Mouse (Mus musculus) limb, embryonic 14.5 days (tissue): ENCODE data around the gene C8g. TPM values are rescaled to one million over a fixed set of nuclear protein-coding genes. Genes with fewer than 3 reads are reported as not detected.

ENCODE experiments used
- ATAC-seq: fragments of 200-750 bp; cut with Nextera tagmentation; 2 replicates; pipeline ENCODE4 v1.8.0; 2017; ENCODE audit warnings: low read depth, moderate number of reproducible peaks, moderate TSS enrichment; ENCODE audit not compliant: low FRiP score
- DNase-seq: peaks from one replicate; pipeline ENCODE4 v3.0.0-alpha.2; 2015; ENCODE audit warnings: low spot score
- H3K27ac ChIP-seq: fragments of 300-500 bp; sonication (generic); replicated peaks from 2 replicates; pipeline ENCODE4 v1.5.1; 2014; ENCODE audit warnings: low read depth, mild to moderate bottlenecking, low read length, moderate library complexity, mixed read lengths
- H3K27me3 ChIP-seq: fragments of 300-500 bp; sonication (generic); 2 replicates; pipeline ENCODE4 v1.6.1; 2014; ENCODE audit warnings: low read length, mixed read lengths; ENCODE audit not compliant: control insufficient read depth, insufficient read depth
- H3K36me3 ChIP-seq: fragments of 300-500 bp; sonication (generic); 2 replicates; pipeline ENCODE4 v1.6.1; 2014; ENCODE audit warnings: mild to moderate bottlenecking, low read length, moderate library complexity, mixed read lengths; ENCODE audit not compliant: control insufficient read depth, insufficient read depth
- H3K4me1 ChIP-seq: fragments of 300-500 bp; sonication (generic); 2 replicates; pipeline ENCODE4 v1.6.1; 2014; ENCODE audit warnings: antibody characterized with exemption, low read length, mixed read lengths; ENCODE audit not compliant: control insufficient read depth, insufficient read depth
- H3K4me2 ChIP-seq: fragments of 300-500 bp; sonication (generic); replicated peaks from 2 replicates; pipeline ENCODE4 v1.6.1; 2014; ENCODE audit warnings: low read depth, mild to moderate bottlenecking, low read length, moderate library complexity; ENCODE audit not compliant: severe bottlenecking
- H3K4me3 ChIP-seq: fragments of 300-500 bp; sonication (generic); replicated peaks from 2 replicates; pipeline ENCODE4 v1.5.1; 2014; ENCODE audit warnings: low read length
- H3K9ac ChIP-seq: fragments of 300-500 bp; sonication (generic); 2 replicates; pipeline ENCODE4 v1.6.1; 2014; ENCODE audit warnings: mild to moderate bottlenecking, low read depth, low read length, moderate library complexity; ENCODE audit not compliant: severe bottlenecking
- H3K9me3 ChIP-seq: fragments of 300-500 bp; sonication (generic); 2 replicates; pipeline ENCODE4 v1.6.1; 2016; ENCODE audit warnings: low read length; ENCODE audit not compliant: control insufficient read depth
- POLR2A ChIP-seq: fragments of 200-500 bp; IDR thresholded peaks from 2 replicates; pipeline ENCODE4 v1.8.0; 2012; ENCODE audit warnings: inconsistent platforms, mild to moderate bottlenecking, moderate library complexity, borderline replicate concordance; ENCODE audit not compliant: insufficient read depth, insufficient read length; ENCODE audit errors: extremely low read depth
- WGBS: fragments of 180-500 bp; shearing (Covaris S2); extraction: QIAGEN DNeasy Blood & Tissue Kit; methylation state at CpG from one replicate; pipeline ENCODE4 v1.1.7; 2014; 5-methylcytosine and 5-hydroxymethylcytosine counted together
- polyA plus RNA-seq, 2 experiments: library from polyadenylated mRNA; depleted of rRNA in 1 of 2; stranded (reverse) in 1 of 2; unstranded in 1 of 2; fragments of >200 nt; fragmentation: Nextera tagmentation in 1 of 2; extraction: Ambion mirVana in 1 of 2; gene quantifications; 2 replicates each; pipeline versions ENCODE4 v1.2.1 to v1.2.3; 2012 to 2014

Gene C8g
- polyA plus RNA-seq, 2 experiments: 4.2 to 4.4 TPM

- 71% methylated on average over 8 of the region's 8 CpGs for WGBS
- ATAC-seq: no peak
- Histone ChIP-seq H3K36me3 (peaks cover 3% of the 10 kb centered on the region; the same call in 1 of the 2 replicates), H3K27me3 (no peaks in the 10 kb centered on the region), H3K9ac (no peak overlapping the region), H3K4me3 (no peak overlapping the region), H3K4me1 (no peaks in the 10 kb centered on the region), H3K27ac (no peak overlapping the region), H3K4me2 (no peak overlapping the region), H3K9me3 (no peaks in the 10 kb centered on the region)
- TF ChIP-seq POLR2A: no peak
- no peak for DNase-seq
Measured at GRCm38 (mm10) chr2:25450853-25451647, 50.5 kb downstream of the C8g start.

Other genes starting within 250 kb of the C8g start
Only the 30 nearest of the 36 such genes appear.
- 0.09 TPM in 1 of 2 replicates, not detected in the other for gene Lrrc26, start 211.8 kb downstream of the C8g start, polyA plus RNA-seq (2012; rRNA removed)
- 0.15 TPM in 1 of 2 replicates, not detected in the other for gene Lrrc26, start 211.8 kb downstream of the C8g start, polyA plus RNA-seq (2014; fragmentation: Nextera tagmentation; extraction: Ambion mirVana)
- gene Grin1, start 182.5 kb downstream of the C8g start, polyA plus RNA-seq (2012; rRNA removed): 0.34 and 0.42 TPM in 2 replicates
- 0.43 and 1.3 TPM in 2 replicates for gene Grin1, start 182.5 kb downstream of the C8g start, polyA plus RNA-seq (2014; fragmentation: Nextera tagmentation; extraction: Ambion mirVana)
- gene Man1b1, start 169.4 kb downstream of the C8g start, polyA plus RNA-seq (2012; rRNA removed): 34.8 and 35.3 TPM in 2 replicates
- gene Man1b1, start 169.4 kb downstream of the C8g start, polyA plus RNA-seq (2014; fragmentation: Nextera tagmentation; extraction: Ambion mirVana): 70.2 and 83.5 TPM in 2 replicates
- gene Dpp7, start 145.4 kb downstream of the C8g start, polyA plus RNA-seq (2012; rRNA removed): 43.6 and 50.6 TPM in 2 replicates
- gene Dpp7, start 145.4 kb downstream of the C8g start, polyA plus RNA-seq (2014; fragmentation: Nextera tagmentation; extraction: Ambion mirVana): 24.7 and 25.8 TPM in 2 replicates
- gene Uap1l1, start 136.0 kb downstream of the C8g start, polyA plus RNA-seq (2012; rRNA removed): 8.2 and 10.7 TPM in 2 replicates
- 15.8 and 17.6 TPM in 2 replicates for gene Uap1l1, start 136.0 kb downstream of the C8g start, polyA plus RNA-seq (2014; fragmentation: Nextera tagmentation; extraction: Ambion mirVana)
- 42.5 and 59.7 TPM in 2 replicates for gene Sapcd2, start 129.4 kb downstream of the C8g start, polyA plus RNA-seq (2012; rRNA removed)
- gene Sapcd2, start 129.4 kb downstream of the C8g start, polyA plus RNA-seq (2014; fragmentation: Nextera tagmentation; extraction: Ambion mirVana): 33.1 and 35.9 TPM in 2 replicates
- 3.3 and 3.9 TPM in 2 replicates for gene Entpd2, start 105.8 kb downstream of the C8g start, polyA plus RNA-seq (2012; rRNA removed)
- 2.1 and 2.6 TPM in 2 replicates for gene Entpd2, start 105.8 kb downstream of the C8g start, polyA plus RNA-seq (2014; fragmentation: Nextera tagmentation; extraction: Ambion mirVana)
- 76.2 TPM in 2 replicates for gene Npdc1, start 102.4 kb downstream of the C8g start, polyA plus RNA-seq (2012; rRNA removed)
- 38.9 and 42.9 TPM in 2 replicates for gene Npdc1, start 102.4 kb downstream of the C8g start, polyA plus RNA-seq (2014; fragmentation: Nextera tagmentation; extraction: Ambion mirVana)
- gene Fut7, start 78.5 kb downstream of the C8g start, polyA plus RNA-seq (2012; rRNA removed): 0.05 and 0.11 TPM in 2 replicates
- gene Fut7, start 78.5 kb downstream of the C8g start, polyA plus RNA-seq (2014; fragmentation: Nextera tagmentation; extraction: Ambion mirVana): not detected in 2 replicates
- gene Abca2, start 73.0 kb downstream of the C8g start, polyA plus RNA-seq (2012; rRNA removed): 15.3 and 17.4 TPM in 2 replicates
- gene Abca2, start 73.0 kb downstream of the C8g start, polyA plus RNA-seq (2014; fragmentation: Nextera tagmentation; extraction: Ambion mirVana): 5.9 and 7.4 TPM in 2 replicates
- gene Clic3, start 44.9 kb downstream of the C8g start, polyA plus RNA-seq (2012; rRNA removed): 7.7 and 10.9 TPM in 2 replicates
- gene Clic3, start 44.9 kb downstream of the C8g start, polyA plus RNA-seq (2014; fragmentation: Nextera tagmentation; extraction: Ambion mirVana): 13.4 and 22.5 TPM in 2 replicates
- 65.6 and 71.0 TPM in 2 replicates for gene Paxx, start 40.6 kb downstream of the C8g start, polyA plus RNA-seq (2012; rRNA removed)
- gene Paxx, start 40.6 kb downstream of the C8g start, polyA plus RNA-seq (2014; fragmentation: Nextera tagmentation; extraction: Ambion mirVana): 34.0 and 44.9 TPM in 2 replicates
- 0.87 and 2.4 TPM in 2 replicates for gene Ptgds, start 31.7 kb downstream of the C8g start, polyA plus RNA-seq (2012; rRNA removed)
- 4.0 and 4.1 TPM in 2 replicates for gene Ptgds, start 31.7 kb downstream of the C8g start, polyA plus RNA-seq (2014; fragmentation: Nextera tagmentation; extraction: Ambion mirVana)
- not detected in 2 replicates for gene Lcn12, start 7.8 kb downstream of the C8g start, polyA plus RNA-seq (2012; rRNA removed)
- not detected in 2 replicates for gene Lcn12, start 7.8 kb downstream of the C8g start, polyA plus RNA-seq (2014; fragmentation: Nextera tagmentation; extraction: Ambion mirVana)
- 46.2 and 49.2 TPM in 2 replicates for gene Fbxw5, start 969 bp downstream of the C8g start, polyA plus RNA-seq (2012; rRNA removed)
- 70.0 and 76.9 TPM in 2 replicates for gene Fbxw5, start 969 bp downstream of the C8g start, polyA plus RNA-seq (2014; fragmentation: Nextera tagmentation; extraction: Ambion mirVana)
- gene Traf2, start 45.2 kb upstream of the C8g start, polyA plus RNA-seq (2012; rRNA removed): 18.0 and 18.9 TPM in 2 replicates
- 29.2 and 35.6 TPM in 2 replicates for gene Traf2, start 45.2 kb upstream of the C8g start, polyA plus RNA-seq (2014; fragmentation: Nextera tagmentation; extraction: Ambion mirVana)
- 116 and 174 TPM in 2 replicates for gene Edf1, start 56.1 kb upstream of the C8g start, polyA plus RNA-seq (2012; rRNA removed)
- gene Edf1, start 56.1 kb upstream of the C8g start, polyA plus RNA-seq (2014; fragmentation: Nextera tagmentation; extraction: Ambion mirVana): 325 and 331 TPM in 2 replicates
- gene Mamdc4, start 73.1 kb upstream of the C8g start, polyA plus RNA-seq (2012; rRNA removed): 10.9 and 15.0 TPM in 2 replicates
- 1.4 and 1.8 TPM in 2 replicates for gene Mamdc4, start 73.1 kb upstream of the C8g start, polyA plus RNA-seq (2014; fragmentation: Nextera tagmentation; extraction: Ambion mirVana)
- 137 and 139 TPM in 2 replicates for gene Phpt1, start 73.5 kb upstream of the C8g start, polyA plus RNA-seq (2012; rRNA removed)
- gene Phpt1, start 73.5 kb upstream of the C8g start, polyA plus RNA-seq (2014; fragmentation: Nextera tagmentation; extraction: Ambion mirVana): 167 and 176 TPM in 2 replicates
- 2.5 and 3.5 TPM in 2 replicates for gene Ajm1, start 80.0 kb upstream of the C8g start, polyA plus RNA-seq (2012; rRNA removed)
- 0.18 and 0.19 TPM in 2 replicates for gene Ajm1, start 80.0 kb upstream of the C8g start, polyA plus RNA-seq (2014; fragmentation: Nextera tagmentation; extraction: Ambion mirVana)
- gene Rabl6, start 106.8 kb upstream of the C8g start, polyA plus RNA-seq (2012; rRNA removed): 99.4 and 110 TPM in 2 replicates
- gene Rabl6, start 106.8 kb upstream of the C8g start, polyA plus RNA-seq (2014; fragmentation: Nextera tagmentation; extraction: Ambion mirVana): 74.8 and 80.7 TPM in 2 replicates
- 0.03 TPM in 2 replicates for gene Ccdc183, start 116.0 kb upstream of the C8g start, polyA plus RNA-seq (2012; rRNA removed)
- gene Ccdc183, start 116.0 kb upstream of the C8g start, polyA plus RNA-seq (2014; fragmentation: Nextera tagmentation; extraction: Ambion mirVana): 0.19 and 0.28 TPM in 2 replicates
- 25.6 and 26.8 TPM in 2 replicates for gene Tmem141, start 120.3 kb upstream of the C8g start, polyA plus RNA-seq (2012; rRNA removed)
- 30.3 and 31.9 TPM in 2 replicates for gene Tmem141, start 120.3 kb upstream of the C8g start, polyA plus RNA-seq (2014; fragmentation: Nextera tagmentation; extraction: Ambion mirVana)
- 0.92 and 0.98 TPM in 2 replicates for gene Fcna, start 126.3 kb upstream of the C8g start, polyA plus RNA-seq (2012; rRNA removed)
- 2.0 TPM in 2 replicates for gene Fcna, start 126.3 kb upstream of the C8g start, polyA plus RNA-seq (2014; fragmentation: Nextera tagmentation; extraction: Ambion mirVana)
- gene Lcn8, start 151.4 kb upstream of the C8g start, polyA plus RNA-seq (2012; rRNA removed): 0.13 and 0.29 TPM in 2 replicates
- gene Lcn8, start 151.4 kb upstream of the C8g start, polyA plus RNA-seq (2014; fragmentation: Nextera tagmentation; extraction: Ambion mirVana): 0.72 TPM in 1 of 2 replicates, not detected in the other
- 0.26 TPM in 1 of 2 replicates, not detected in the other for gene Lcn5, start 156.2 kb upstream of the C8g start, polyA plus RNA-seq (2012; rRNA removed)
- not detected in 2 replicates for gene Lcn5, start 156.2 kb upstream of the C8g start, polyA plus RNA-seq (2014; fragmentation: Nextera tagmentation; extraction: Ambion mirVana)
- not detected in 2 replicates for gene Lcn6, start 175.1 kb upstream of the C8g start, polyA plus RNA-seq (2012; rRNA removed)
- not detected in 2 replicates for gene Lcn6, start 175.1 kb upstream of the C8g start, polyA plus RNA-seq (2014; fragmentation: Nextera tagmentation; extraction: Ambion mirVana)
- not detected in 2 replicates for gene Lcn10, start 181.0 kb upstream of the C8g start, polyA plus RNA-seq (2012; rRNA removed)
- gene Lcn10, start 181.0 kb upstream of the C8g start, polyA plus RNA-seq (2014; fragmentation: Nextera tagmentation; extraction: Ambion mirVana): not detected in 2 replicates
- gene Obp2a, start 198.3 kb upstream of the C8g start, polyA plus RNA-seq (2012; rRNA removed): not detected in 2 replicates
- gene Obp2a, start 198.3 kb upstream of the C8g start, polyA plus RNA-seq (2014; fragmentation: Nextera tagmentation; extraction: Ambion mirVana): not detected in 2 replicates
- 66.3 and 75.3 TPM in 2 replicates for gene Bmyc, start 205.0 kb upstream of the C8g start, polyA plus RNA-seq (2012; rRNA removed)
- 93.1 and 93.5 TPM in 2 replicates for gene Bmyc, start 205.0 kb upstream of the C8g start, polyA plus RNA-seq (2014; fragmentation: Nextera tagmentation; extraction: Ambion mirVana)